Mouse (Mus musculus) CH12.LX (cell line): ENCODE measurements around the gene Ddx6. TPM values are rescaled to one million over a fixed set of nuclear protein-coding genes. Genes with fewer than 3 reads are reported as not detected.
A peak's percentile ranks its signal among the peaks of the same experiment; 100 is the strongest.

Source experiments
- DNase-seq: peaks from one replicate; pipeline ENCODE4 v3.0.0-alpha.2; 2013; ENCODE audit errors: extremely low read depth
- H3K27ac ChIP-seq: 2 replicates; pipeline ENCODE4 v1.5.1; 2012; ENCODE audit warnings: low read depth, mild to moderate bottlenecking, control low read depth, moderate library complexity; ENCODE audit not compliant: insufficient read depth
- H3K27me3 ChIP-seq: replicated peaks from 2 replicates; pipeline ENCODE3; 2012; ENCODE audit warnings: inconsistent platforms
- H3K36me3 ChIP-seq, 2 experiments: replicated peaks in 1 of 2; 2 replicates each; pipeline versions ENCODE3 to v1.6.1; 2012; ENCODE audit warnings: inconsistent platforms in 1 of 2, low read length in 1 of 2, mild to moderate bottlenecking in 1 of 2, mixed read lengths in 1 of 2, moderate library complexity in 1 of 2; ENCODE audit not compliant: control insufficient read depth in 1 of 2, insufficient read depth in 1 of 2
- H3K4me1 ChIP-seq, 2 experiments: 2 replicates each; pipeline ENCODE4 v1.6.1; 2012; ENCODE audit warnings: inconsistent platforms in 1 of 2, moderate library complexity in 1 of 2; ENCODE audit not compliant: insufficient read depth in 2 of 2, control insufficient read depth in 1 of 2
- H3K4me2 ChIP-seq: 2 replicates; pipeline ENCODE4 v1.6.1; 2012; ENCODE audit warnings: low read depth, mild to moderate bottlenecking, control low read depth; ENCODE audit not compliant: poor library complexity, insufficient read depth, severe bottlenecking
- H3K4me3 ChIP-seq, 3 experiments: fragments of 150-350 bp in 1 of 3; sonication (generic) in 1 of 3; replicated peaks in 1 of 3; 2 replicates each; pipeline versions ENCODE3 to v1.5.1; 2011 to 2012; ENCODE audit warnings: low read depth in 2 of 3, low read length in 2 of 3, mild to moderate bottlenecking in 2 of 3, moderate library complexity in 2 of 3, control low read depth in 1 of 3, improper control_type of control experiment in 1 of 3, inconsistent platforms in 1 of 3, mixed read lengths in 1 of 3; ENCODE audit not compliant: poor library complexity in 1 of 3
- H3K79me2 ChIP-seq: replicated peaks from 2 replicates; pipeline ENCODE4 v1.6.1; 2012; ENCODE audit warnings: mild to moderate bottlenecking, moderate library complexity; ENCODE audit not compliant: control insufficient read depth, poor library complexity, insufficient read depth, severe bottlenecking; ENCODE audit errors: extremely low read depth
- H3K9ac ChIP-seq: 2 replicates; pipeline ENCODE4 v1.6.1; 2012; ENCODE audit warnings: low read depth, mild to moderate bottlenecking, control low read depth, moderate library complexity; ENCODE audit not compliant: insufficient read depth
- H3K9me3 ChIP-seq: replicated peaks from 2 replicates; pipeline ENCODE3; 2012; ENCODE audit warnings: low read length, inconsistent platforms, mixed read lengths
- BHLHE40 ChIP-seq: IDR thresholded peaks from 2 replicates; pipeline ENCODE4 v1.6.1; 2011; ENCODE audit warnings: mild to moderate bottlenecking, low read depth, low read length, improper control_type of control experiment
- CHD1 ChIP-seq: IDR thresholded peaks from 2 replicates; pipeline ENCODE4 v1.6.1; 2012; ENCODE audit warnings: low read depth, low read length, improper control_type of control experiment, inconsistent platforms
- E2F4 ChIP-seq: IDR thresholded peaks from 2 replicates; pipeline ENCODE4 v1.6.1; 2011; ENCODE audit warnings: low read depth, low read length, improper control_type of control experiment; ENCODE audit not compliant: insufficient replicate concordance
- ELF1 ChIP-seq: IDR thresholded peaks from 2 replicates; pipeline ENCODE4 v1.6.1; 2014; ENCODE audit warnings: low read depth, mild to moderate bottlenecking, inconsistent platforms, low read length, improper control_type of control experiment
- EP300 ChIP-seq: IDR thresholded peaks from 2 replicates; pipeline ENCODE4 v1.6.1; 2011; ENCODE audit warnings: low read length, improper control_type of control experiment
- GABPA ChIP-seq: IDR thresholded peaks from 2 replicates; pipeline ENCODE4 v1.6.1; 2012; ENCODE audit warnings: low read depth, low read length, improper control_type of control experiment, inconsistent platforms; ENCODE audit not compliant: insufficient replicate concordance
- HCFC1 ChIP-seq: IDR thresholded peaks from 2 replicates; pipeline ENCODE4 v1.6.1; 2012; ENCODE audit warnings: low read depth, mild to moderate bottlenecking, inconsistent platforms, low read length, improper control_type of control experiment
- IRF4 ChIP-seq: IDR thresholded peaks from 2 replicates; pipeline ENCODE4 v1.6.1; 2014; ENCODE audit warnings: low read depth, mild to moderate bottlenecking, inconsistent platforms, low read length, improper control_type of control experiment
- JUN ChIP-seq: IDR thresholded peaks from 2 replicates; pipeline ENCODE4 v1.6.1; 2011; ENCODE audit warnings: low read depth, mild to moderate bottlenecking, low read length, improper control_type of control experiment, moderate library complexity; ENCODE audit not compliant: insufficient read depth
- KAT2A ChIP-seq: IDR thresholded peaks from 2 replicates; pipeline ENCODE4 v1.6.1; 2012; ENCODE audit warnings: low read length, improper control_type of control experiment, inconsistent platforms; ENCODE audit not compliant: insufficient replicate concordance
- MAX ChIP-seq: IDR thresholded peaks from 2 replicates; pipeline ENCODE4 v1.6.1; 2011; ENCODE audit warnings: low read length, improper control_type of control experiment
- MAZ ChIP-seq: IDR thresholded peaks from 2 replicates; pipeline ENCODE4 v1.6.1; 2012; ENCODE audit warnings: low read depth, mild to moderate bottlenecking, inconsistent platforms, low read length, improper control_type of control experiment, moderate library complexity
- MEF2A ChIP-seq: IDR thresholded peaks from 2 replicates; pipeline ENCODE4 v1.6.1; 2014; ENCODE audit warnings: low read depth, mild to moderate bottlenecking, inconsistent platforms, low read length, improper control_type of control experiment, borderline replicate concordance
- MXI1 ChIP-seq: IDR thresholded peaks from 2 replicates; pipeline ENCODE4 v1.6.1; 2011; ENCODE audit warnings: mild to moderate bottlenecking, low read depth, low read length, improper control_type of control experiment
- MYC ChIP-seq: IDR thresholded peaks from 2 replicates; pipeline ENCODE4 v1.6.1; 2011; ENCODE audit warnings: low read depth, mild to moderate bottlenecking, improper control_type of control experiment, low read length
- NELFE ChIP-seq: IDR thresholded peaks from 2 replicates; pipeline ENCODE4 v1.6.1; 2011; ENCODE audit warnings: low read depth, low read length, improper control_type of control experiment
- NRF1 ChIP-seq: IDR thresholded peaks from 2 replicates; pipeline ENCODE4 v1.6.1; 2014; ENCODE audit warnings: low read depth, mild to moderate bottlenecking, inconsistent platforms, low read length, improper control_type of control experiment, moderate library complexity
- PAX5 ChIP-seq: IDR thresholded peaks from 2 replicates; pipeline ENCODE4 v1.6.1; 2012; ENCODE audit warnings: low read length, inconsistent platforms, mixed read lengths
- POLR2A ChIP-seq: IDR thresholded peaks from 2 replicates; pipeline ENCODE4 v1.6.1; 2011; ENCODE audit warnings: low read depth, mild to moderate bottlenecking, improper control_type of control experiment, low read length
- RAD21 ChIP-seq: IDR thresholded peaks from 2 replicates; pipeline ENCODE4 v1.6.1; 2011; ENCODE audit warnings: low read depth, mild to moderate bottlenecking, low read length, improper control_type of control experiment, moderate library complexity
- SIN3A ChIP-seq: IDR thresholded peaks from 2 replicates; pipeline ENCODE4 v1.6.1; 2012; ENCODE audit warnings: low read length, improper control_type of control experiment, inconsistent platforms
- SMC3 ChIP-seq: IDR thresholded peaks from 2 replicates; pipeline ENCODE4 v1.6.1; 2011; ENCODE audit warnings: low read depth, low read length, improper control_type of control experiment
- TBP ChIP-seq: conservative IDR thresholded peaks from 2 replicates; pipeline ENCODE4 v1.6.1; 2011; ENCODE audit warnings: low read depth, low read length, improper control_type of control experiment
- TCF12 ChIP-seq: IDR thresholded peaks from 2 replicates; pipeline ENCODE4 v1.6.1; 2014; ENCODE audit warnings: low read depth, mild to moderate bottlenecking, inconsistent platforms, low read length, improper control_type of control experiment
- UBTF ChIP-seq: IDR thresholded peaks from 2 replicates; pipeline ENCODE4 v1.6.1; 2012; ENCODE audit warnings: low read depth, mild to moderate bottlenecking, inconsistent platforms, low read length, improper control_type of control experiment, moderate library complexity
- USF1 ChIP-seq: IDR thresholded peaks from 2 replicates; pipeline ENCODE4 v1.6.1; 2014; ENCODE audit warnings: low read depth, mild to moderate bottlenecking, inconsistent platforms, low read length, improper control_type of control experiment
- ZC3H11A ChIP-seq: IDR thresholded peaks from 2 replicates; pipeline ENCODE4 v1.6.1; 2012; ENCODE audit warnings: low read depth, mild to moderate bottlenecking, inconsistent platforms, low read length, improper control_type of control experiment
- ZMIZ1 ChIP-seq: IDR thresholded peaks from 2 replicates; pipeline ENCODE4 v1.6.1; 2012; ENCODE audit warnings: low read depth, mild to moderate bottlenecking, inconsistent platforms, low read length, improper control_type of control experiment
- ZNF384 ChIP-seq: IDR thresholded peaks from 2 replicates; pipeline ENCODE4 v1.6.1; 2012; ENCODE audit warnings: low read depth, low read length, improper control_type of control experiment, inconsistent platforms
- dilution Hi-C: fragments of 300-500 bp; cut with MboI; formaldehyde crosslinking; loops from 2 replicates; pipeline ENCODE4 v1.14.3; 2020; ENCODE audit warnings: low sequenced_read_pairs; ENCODE audit not compliant: extremely low pct_unique_long_range_greater_than_20kb, extremely low pct_ligation_motif_present
- in situ Hi-C: fragments of 300-500 bp; cut with MboI; formaldehyde crosslinking; loops from 3 replicates; pipeline ENCODE4 v1.14.3; 2019; ENCODE audit warnings: low sequenced_read_pairs, low pct_ligation_motif_present, low pct_unique_long_range_greater_than_20kb, mixed read lengths
- polyA plus RNA-seq: library from polyadenylated mRNA; unstranded; fragments of >175 nt; gene quantifications from 2 replicates; pipeline ENCODE4 v1.2.1, GENCODE M21; 2012; ENCODE audit warnings: low read depth; ENCODE audit not compliant: insufficient read length
- total RNA-seq, 2 experiments: library from RNA; depleted of rRNA; stranded (reverse); fragments of 300-350 nt in 1 of 2; fragments of >200 nt in 1 of 2; gene quantifications; 2 replicates each; pipeline ENCODE4 v1.2.3; 2012 to 2014

Ddx6 gene
- total and polyA plus RNA-seq, 3 experiments = 41.5 to 81.2 (median 71.4) TPM

DNA sequence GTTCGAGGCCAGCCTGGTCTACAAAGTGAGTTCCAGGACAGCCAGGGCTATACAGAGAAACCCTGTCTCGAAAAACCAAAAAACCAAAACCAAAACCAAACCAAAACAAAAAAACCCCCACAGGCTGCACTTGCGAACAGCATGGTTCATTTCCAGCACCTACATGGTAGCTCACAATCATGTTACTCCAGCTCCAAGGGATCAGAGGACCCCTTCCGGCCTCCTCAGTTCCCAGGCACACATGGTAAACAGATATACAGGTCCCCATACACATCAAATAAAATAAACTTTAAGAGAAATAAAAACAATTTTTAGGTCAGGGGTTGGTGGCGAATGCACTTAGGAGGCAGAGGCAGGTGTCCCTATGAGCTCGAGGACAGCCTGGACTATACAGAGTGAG lies 1.9 kb upstream of the Ddx6 start:
- TF ChIP-seq SMC3 (no peak), MAZ (no peak), MXI1 (peak; percentile 42; the same call in 1 of the 2 replicates)
- peak overlapping the region; percentile 59 for H3K27ac ChIP-seq
- H3K4me3 ChIP-seq = peak overlapping the region; percentile 45 to 98 (median 76)
- H3K4me2 ChIP-seq = peak overlapping the region; percentile 96
- peak; percentile 52 for DNase-seq
- H3K9me3 ChIP-seq = no peaks in the 10 kb centered on the region
- in situ Hi-C loops (loop anchor here (5.0 kb wide), 1 partner anchor 35 kb away; no protein-coding TSS in a partner anchor), dilution Hi-C loops (no loop called here)
- peaks cover 10 to 42% of the 10 kb centered on the region in 2 experiments for H3K4me1 ChIP-seq
- peak overlapping the region; percentile 92 for H3K9ac ChIP-seq
- peaks cover 5 to 6% of the 10 kb centered on the region in 2 experiments for H3K36me3 ChIP-seq
- no peaks in the 10 kb centered on the region for H3K27me3 ChIP-seq
- peaks cover 40% of the 10 kb centered on the region for H3K79me2 ChIP-seq

DNA sequence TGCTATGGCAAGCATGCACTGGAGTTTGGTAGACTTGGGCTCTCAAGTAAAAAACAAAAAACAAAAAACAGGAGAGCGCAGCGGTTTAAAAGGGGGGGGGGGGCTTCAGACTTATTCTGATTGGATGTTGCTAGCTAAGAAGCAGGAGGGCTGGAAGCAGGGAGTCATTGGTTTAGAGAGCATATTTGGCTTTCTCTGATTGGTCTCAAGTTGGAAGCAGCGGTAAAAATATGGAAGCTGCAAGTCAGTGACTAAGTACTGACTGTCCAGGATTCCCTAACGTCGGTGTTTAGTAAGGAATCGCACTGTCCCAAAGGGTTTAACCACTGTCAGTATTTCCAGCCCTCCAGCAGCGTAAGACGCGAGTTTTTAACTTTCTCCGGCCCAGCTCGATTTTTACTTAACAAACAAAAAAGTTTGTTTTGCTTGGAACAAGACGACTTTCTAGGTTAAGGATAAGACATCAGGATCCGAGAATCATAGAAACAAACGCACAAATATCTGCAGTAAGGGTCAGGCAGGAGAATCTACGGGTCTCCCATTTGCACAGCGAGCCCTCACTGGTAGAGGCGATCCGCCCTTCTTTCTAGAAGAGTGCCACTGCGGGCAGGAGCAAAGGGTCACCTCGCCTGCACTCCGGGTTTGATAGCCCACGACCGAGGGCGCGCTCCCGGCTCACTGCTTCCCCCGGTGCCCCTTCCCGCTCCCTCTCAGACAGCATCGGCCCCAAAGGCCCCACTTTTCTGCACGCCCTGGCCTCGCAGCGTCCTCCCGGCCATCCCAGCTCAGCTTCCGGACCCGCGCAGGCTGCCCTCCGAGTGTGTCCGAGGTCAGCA lies 1.0 kb upstream of the Ddx6 start:
- dilution Hi-C loops = no loop called here
- Histone ChIP-seq H3K4me3 (peak overlapping the region; percentile 76 to 98 (median 96)), H3K9me3 (no peaks in the 10 kb centered on the region), H3K36me3 (peaks cover 12 to 13% of the 10 kb centered on the region in 2 experiments), H3K79me2 (peaks cover 49% of the 10 kb centered on the region), H3K4me2 (peak overlapping the region; percentile 96), H3K27me3 (no peaks in the 10 kb centered on the region), H3K4me1 (peaks cover 10 to 40% of the 10 kb centered on the region in 2 experiments), H3K27ac (peak overlapping the region; percentile 76), H3K9ac (peak overlapping the region; percentile 92)
- in situ Hi-C loops = loop anchor here (5.0 kb wide), 1 partner anchor 36 kb away; no protein-coding TSS in a partner anchor
- DNase-seq = peak; percentile 91
- TF ChIP-seq USF1 (no peak), ELF1 (no peak), TBP (peak; percentile 91), MAZ (peak; percentile 73; the same call in 1 of the 2 replicates), ZMIZ1 (peak; percentile 56), KAT2A (0 out of 2 replicates have a peak, but pooled peaks have one; percentile 35), E2F4 (0 out of 2 replicates have a peak, but pooled peaks have one; percentile 21), JUN (no peak), MEF2A (no peak), GABPA (no peak), BHLHE40 (no peak), NELFE (no peak; the same call in 1 of the 2 replicates), POLR2A (peak; percentile 68), PAX5 (no peak), CHD1 (peak; percentile 95), NRF1 (no peak), SIN3A (no peak; the same call in 1 of the 2 replicates), RAD21 (no peak), SMC3 (no peak), ZNF384 (peak; percentile 61), MAX (no peak), ZC3H11A (no peak), UBTF (no peak; the same call in 1 of the 2 replicates), TCF12 (peak; percentile 68; the same call in 1 of the 2 replicates), IRF4 (peak; percentile 16; the same call in 1 of the 2 replicates), HCFC1 (no peak), EP300 (no peak), MXI1 (peak; percentile 73; the same call in 1 of the 2 replicates), MYC (0 out of 2 replicates have a peak, but pooled peaks have one; percentile 12)
